Mouse (Mus musculus) left cerebral cortex, postnatal 25 days (tissue): ENCODE results near the gene Arih2. TPM values are rescaled to one million over a fixed set of nuclear protein-coding genes. Genes with fewer than 3 reads are reported as not detected.
"Not testable (repeated sequence)": the region's sequence is repeated elsewhere in the genome, so short reads cannot be mapped to it uniquely, and the experiment has no call there.

Experiments used
- DNase-seq, 2 experiments: peaks; one replicate each; pipeline ENCODE4 v3.0.0; 2022; ENCODE audit warnings: low spot score in 2 of 2, mixed read lengths in 1 of 2
- intact Hi-C: fragments of 180-260 bp; cut with DNase I; formaldehyde crosslinking; loops from one replicate; pipeline ENCODE4 v1.15.1; 2025
- total RNA-seq, 2 experiments: library from RNA; stranded (reverse); gene quantifications; 2 replicates each; pipeline ENCODE4 v1.2.3; 2021

Arih2 gene
- total RNA-seq, 2 experiments from 2014 or later = 48.3 to 50.9 TPM

GRCm38 (mm10) chr9:108654566-108655464 lies 5.6 kb upstream of the Arih2 start:
- intact Hi-C loops = no loop called here
- DNase-seq = no peak

GRCm38 (mm10) chr9:108649561-108650440 lies 615 bp upstream of the Arih2 start:
- DNase-seq = peak in 1 of 2 experiments; percentile 6
- intact Hi-C loops = no loop called here

DNA sequence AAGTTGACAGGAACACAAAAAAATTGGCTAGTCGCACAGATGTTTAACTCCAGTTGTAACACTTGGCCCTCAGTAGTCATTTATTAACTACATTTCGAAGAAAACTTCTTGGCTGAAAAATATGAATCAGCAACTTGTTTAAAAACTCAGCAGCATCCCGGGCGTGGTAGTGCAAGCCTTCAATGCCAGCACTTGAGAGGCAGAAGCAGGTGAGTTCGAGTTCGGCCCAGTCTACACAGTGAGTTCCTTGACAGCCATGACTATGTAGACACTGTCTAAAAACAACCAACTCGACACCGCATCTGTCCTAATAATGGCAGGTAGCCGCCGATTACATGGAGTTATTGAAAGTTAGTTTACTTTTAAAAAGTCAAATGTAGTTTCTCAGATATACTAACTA lies 1.0 kb downstream of the Arih2 start:
- no peak for DNase-seq
- intact Hi-C loops = no loop called here

GRCm38 (mm10) chr9:108639825-108640224 lies 9.4 kb downstream of the Arih2 start:
- intact Hi-C loops = no loop called here
- no peak for DNase-seq

GRCm38 (mm10) chr9:108635415-108635814 lies 13.8 kb downstream of the Arih2 start:
- intact Hi-C loops = no loop called here
- no peak for DNase-seq

DNA sequence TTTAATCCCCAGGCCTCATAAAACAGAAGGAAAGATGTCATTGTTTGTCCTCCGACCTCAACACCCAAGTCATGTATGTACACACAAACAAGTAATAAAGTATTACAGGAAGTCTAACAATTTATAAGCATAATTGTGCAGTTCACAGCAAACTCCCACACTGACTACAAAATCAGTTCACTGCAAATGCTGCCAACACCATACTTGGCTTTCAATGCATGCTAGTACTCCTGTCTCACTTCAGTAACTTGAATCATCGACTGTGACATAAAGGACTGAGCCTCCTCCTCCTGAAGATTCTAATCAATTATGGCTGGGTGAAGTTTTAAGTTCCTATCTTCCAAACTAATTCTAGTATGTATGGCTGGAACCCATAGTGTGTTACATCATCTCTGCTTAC lies 15.3 kb downstream of the Arih2 start:
- peak in 1 of 2 experiments; percentile 43 for DNase-seq
- intact Hi-C loops = no loop called here

DNA sequence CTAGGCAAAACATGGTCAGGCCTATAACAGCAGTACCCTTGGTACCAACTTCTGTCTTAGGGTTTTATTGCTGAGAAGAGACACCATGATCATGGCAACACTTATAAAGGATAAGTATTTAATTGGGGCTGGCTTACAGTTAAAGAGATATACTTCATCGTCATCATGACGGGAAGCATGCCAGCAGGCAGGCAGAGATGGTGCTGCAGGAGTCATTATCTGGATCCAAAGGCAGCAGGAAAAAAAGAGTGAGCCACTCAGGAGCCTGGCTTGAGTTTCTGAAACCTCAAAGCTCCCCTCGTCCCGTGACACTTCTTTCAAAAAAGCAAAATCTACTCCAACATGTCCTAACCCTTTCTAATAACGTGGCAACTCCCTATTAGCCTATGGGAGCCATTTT lies 16.8 kb downstream of the Arih2 start:
- no peak for DNase-seq
- intact Hi-C loops = no loop called here

DNA sequence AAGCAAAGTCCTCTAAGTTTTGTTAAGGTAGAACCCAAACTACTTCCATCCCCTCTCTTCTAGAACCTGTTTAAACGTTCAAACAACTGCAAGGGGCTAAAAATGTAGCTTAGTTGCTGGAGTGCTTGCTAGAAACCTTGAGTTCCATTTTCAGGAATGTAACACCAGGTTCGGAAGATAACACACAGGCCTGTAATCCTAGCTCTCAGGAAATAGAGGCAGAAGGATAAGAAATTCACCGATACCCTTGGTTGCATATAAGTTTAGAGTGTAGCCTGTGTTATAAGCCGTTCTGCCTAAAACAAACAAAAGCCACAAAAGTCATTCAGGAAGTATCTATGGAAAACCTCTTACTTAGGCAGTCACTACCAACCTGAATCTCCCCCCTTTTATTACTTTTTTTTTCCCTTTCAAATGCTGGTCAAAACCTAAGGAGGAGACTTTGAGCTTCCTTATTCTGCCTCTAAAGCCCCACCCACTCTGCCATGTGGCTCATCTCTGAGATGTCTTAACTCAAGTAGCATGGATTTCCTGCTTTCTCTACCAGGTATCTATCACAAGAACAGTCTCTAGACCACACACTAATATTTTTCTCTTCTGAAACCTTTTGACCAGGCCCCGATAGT lies 17.4 kb downstream of the Arih2 start:
- DNase-seq = no peak
- intact Hi-C loops = no loop called here

GRCm38 (mm10) chr9:108630683-108631082 lies 18.5 kb downstream of the Arih2 start:
- DNase-seq = no peak
- intact Hi-C loops = no loop called here

DNA sequence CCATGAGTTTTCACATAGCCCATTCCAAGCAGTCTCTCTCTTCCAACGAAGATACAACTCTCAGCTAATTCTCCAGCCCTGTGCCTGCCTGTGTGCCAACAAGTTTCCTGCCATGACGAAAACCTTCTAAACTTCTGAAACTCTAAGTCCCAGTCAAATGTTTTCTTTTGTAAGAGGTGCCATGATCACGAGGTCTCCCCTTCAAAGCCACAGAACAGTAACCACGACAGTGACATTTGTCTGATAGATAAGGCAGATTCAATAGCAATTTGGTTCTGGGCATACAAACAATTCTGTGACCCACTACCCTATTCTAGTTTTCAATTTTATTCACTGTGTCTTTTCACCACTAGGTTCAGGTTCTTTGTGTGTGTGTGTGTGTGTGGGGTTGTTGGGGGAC lies 21.0 kb downstream of the Arih2 start:
- DNase-seq = no peak
- intact Hi-C loops = no loop called here

- intact Hi-C loops = no loop called here
- DNase-seq = no peak
Measured at GRCm38 (mm10) chr9:108626498-108626897, 22.7 kb downstream of the Arih2 start.

- no peak for DNase-seq
- intact Hi-C loops = no loop called here
Measured at GRCm38 (mm10) chr9:108617301-108617700, 31.9 kb downstream of the Arih2 start.

- peak in 1 of 2 experiments; percentile 75 for DNase-seq
- intact Hi-C loops = no loop called here
Measured at GRCm38 (mm10) chr9:108611488-108611887, 37.7 kb downstream of the Arih2 start.

- intact Hi-C loops = no loop called here
- DNase-seq = no peak
Measured at GRCm38 (mm10) chr9:108608889-108609288, 40.3 kb downstream of the Arih2 start.

DNA sequence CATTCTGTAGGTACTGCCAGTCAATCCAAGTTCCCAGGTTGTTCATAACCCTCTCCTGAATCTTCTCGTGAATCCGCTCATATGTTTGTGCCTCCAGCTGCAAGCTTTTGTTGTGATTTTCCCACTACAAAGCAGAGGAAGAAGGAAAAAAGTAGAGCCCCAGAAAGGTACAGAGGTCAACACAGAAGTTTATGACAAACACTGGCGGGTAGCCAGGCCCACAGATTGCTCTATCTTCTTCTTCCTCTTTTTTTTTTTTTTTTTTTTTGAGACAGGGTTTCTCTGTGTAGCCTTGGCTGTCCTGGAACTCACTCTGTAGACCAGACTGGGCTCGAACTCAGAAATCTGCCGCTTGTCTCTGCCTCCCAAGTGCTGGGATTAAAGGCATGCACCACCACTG lies 41.3 kb downstream of the Arih2 start:
- intact Hi-C loops = not testable (repeated sequence)

GRCm38 (mm10) chr9:108601986-108602385 lies 47.2 kb downstream of the Arih2 start:
- no peak for DNase-seq
- intact Hi-C loops = no loop called here

More for the DNA sequence above, 41.3 kb downstream of the Arih2 start:
- not testable (repeated sequence) for DNase-seq

GRCm38 (mm10) chr9:108600011-108600410 lies 49.2 kb downstream of the Arih2 start:
- intact Hi-C loops = no loop called here
- no peak for DNase-seq

GRCm38 (mm10) chr9:108599021-108599566 lies 50.1 kb downstream of the Arih2 start:
- no peak for DNase-seq
- intact Hi-C loops = no loop called here

DNA sequence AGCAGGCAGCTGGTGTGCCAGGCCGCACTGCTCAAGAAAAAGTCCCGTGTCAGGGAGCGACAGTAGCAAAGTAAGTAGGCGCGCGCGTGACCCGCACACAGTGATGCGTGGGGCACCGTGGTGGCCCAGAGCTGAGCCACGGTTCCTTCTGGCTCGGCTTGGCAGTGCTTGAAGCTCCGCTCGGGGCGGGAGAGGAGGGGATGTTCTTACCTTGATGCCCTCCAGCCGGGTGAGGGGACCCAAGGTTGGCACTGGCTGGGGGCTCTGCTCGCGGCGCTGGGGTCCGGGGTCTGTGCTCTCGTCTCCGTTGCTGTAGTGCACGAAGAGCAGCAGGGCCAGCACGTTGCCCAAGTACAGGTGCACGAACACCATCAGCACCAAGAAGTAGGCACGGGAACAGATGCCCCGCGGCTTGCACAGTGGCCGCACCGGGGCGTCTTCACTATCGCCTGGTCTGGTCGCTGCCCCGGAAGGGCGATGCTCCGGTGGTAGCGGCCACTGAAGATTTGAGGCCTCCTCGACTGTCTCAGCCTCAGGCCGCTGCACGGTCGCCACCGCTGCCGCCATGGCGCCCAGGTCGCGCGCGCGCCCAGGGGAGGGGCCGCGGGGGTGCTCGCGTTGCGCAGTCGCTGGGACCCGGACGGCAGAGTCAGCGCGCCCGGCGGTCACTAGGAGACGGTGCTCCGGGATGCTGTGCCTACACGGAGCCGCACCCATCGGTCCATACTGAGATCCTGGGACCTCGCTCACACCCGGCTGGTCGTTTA lies 52.0 kb downstream of the Arih2 start, which contains the start of gene P4htm:
Gene P4htm, minus strand, starts transcription at position 670 of the 767 bp plus-strand sequence.
- DNase-seq = peak; percentile 84 to 85
- intact Hi-C loops = loop anchor here (2.0 kb wide), 1 partner anchor 30 kb away; the partner anchor contains the start of gene Ndufaf3
